Mouse (Mus musculus) ES-Bruce4 (cell line): Measurements from ENCODE around the gene Usp49.

Experiments used
- CTCF ChIP-seq: IDR thresholded peaks from one replicate; pipeline ENCODE4 v1.8.1; 2011; ENCODE audit warnings: low read depth, low read length
- EP300 ChIP-seq: IDR thresholded peaks from 2 replicates; pipeline ENCODE4 v1.6.1; 2011; ENCODE audit warnings: low read depth, low read length; ENCODE audit not compliant: insufficient read depth

DNA sequence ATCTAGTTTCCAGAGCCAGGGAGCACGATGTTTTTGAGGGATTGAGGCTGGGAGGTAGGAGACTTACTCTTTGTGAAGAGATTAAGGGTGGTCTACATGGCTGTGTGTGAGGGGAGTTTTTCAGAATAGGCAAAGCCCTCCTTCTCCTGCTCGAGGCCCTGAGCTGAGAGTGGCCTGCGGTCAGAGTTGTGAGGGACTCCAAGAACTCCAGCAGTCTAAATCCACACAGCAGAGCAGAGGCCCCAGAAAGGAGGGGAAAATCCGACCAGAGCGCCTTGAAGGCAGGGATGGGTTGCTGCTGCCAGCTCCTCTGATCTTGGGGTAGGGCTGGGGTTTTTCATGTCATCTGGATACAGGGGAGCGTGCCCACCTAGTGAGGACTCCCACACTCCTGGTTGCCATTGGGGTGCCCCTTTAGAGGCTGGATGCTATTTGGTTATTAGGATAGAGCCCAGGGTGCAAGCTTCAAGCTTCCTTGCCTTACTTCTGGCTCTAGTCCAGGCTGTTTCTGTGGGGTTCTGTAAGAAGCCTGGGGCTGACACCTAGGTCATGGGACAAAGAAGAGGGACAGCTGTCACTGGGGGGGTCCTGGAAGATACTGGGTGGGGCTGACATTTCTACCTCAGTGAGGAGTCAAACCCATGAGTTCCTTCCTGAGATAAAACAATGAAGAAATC, 34.2 kb upstream of the Usp49 start:
- TF ChIP-seq CTCF (no peak), EP300 (no peak)
